Mouse (Mus musculus) Patski (cell line): ENCODE data around the gene Rabgap1l. TPM values are rescaled to one million over a fixed set of nuclear protein-coding genes. Genes with fewer than 3 reads are reported as not detected.
"Not testable (repeated sequence)": the region's sequence is repeated elsewhere in the genome, so short reads cannot be mapped to it uniquely, and the experiment has no call there.

Experiments
- ATAC-seq: fragments of 100-300 bp; one replicate; pipeline ENCODE4 v1.8.0; 2021
- CTCF ChIA-PET: fragments of 350-600 bp; sonication (Branson Sonifier 250); formaldehyde crosslinking; loops from one replicate; lab custom pipeline; 2022; ENCODE audit warnings: inconsistent platforms; lab: Charles Lee
- POLR2A ChIA-PET: fragments of 350-600 bp; sonication (Branson Sonifier 250); formaldehyde crosslinking; loops from one replicate; lab custom pipeline; 2022; ENCODE audit warnings: antibody characterized with exemption, inconsistent platforms; lab: Charles Lee
- DNase-seq: peaks from one replicate; pipeline ENCODE4 v3.0.0-alpha.2; 2011; ENCODE audit warnings: low read depth, low spot score
- H3K27me3 ChIP-seq: fragments of 371-371 bp; one replicate; pipeline ENCODE4 v1.5.1; 2021
- CTCF ChIP-seq: fragments of 100-300 bp; IDR thresholded peaks from one replicate; pipeline ENCODE4 v1.5.1; 2021
- in situ Hi-C: fragments of 300-500 bp; cut with MboI; formaldehyde crosslinking; loops from 3 replicates; pipeline ENCODE4 v1.11.1; 2018; ENCODE audit warnings: low pct_unique_long_range_greater_than_20kb, mixed read lengths
- polyA plus RNA-seq: library from polyadenylated mRNA; unstranded; gene quantifications from one replicate; pipeline ENCODE4 v1.2.3, GENCODE M21; 2021

Rabgap1l gene
- polyA plus RNA-seq, 1 experiment from 2014 or later: 37.6 TPM

DNA sequence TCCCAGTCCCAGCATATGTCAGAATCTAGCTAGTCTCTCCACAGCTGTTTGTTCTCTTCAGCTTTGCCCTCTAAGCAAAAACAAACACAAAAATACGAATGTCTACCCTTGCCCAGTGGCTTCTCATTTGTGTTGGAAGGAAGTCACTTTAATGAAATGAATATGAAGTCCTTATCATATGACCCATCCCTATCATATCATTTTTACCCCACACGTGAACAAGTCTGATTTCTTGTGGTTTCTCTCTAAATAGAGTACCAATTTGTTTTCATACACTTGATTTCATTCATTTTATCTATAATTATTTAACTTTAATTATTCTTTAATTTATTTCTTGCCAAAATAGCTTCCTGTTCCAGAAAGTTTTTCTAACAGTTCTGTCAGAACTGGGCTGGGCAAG, 341.3 kb downstream of the Rabgap1l start:
- POLR2A ChIA-PET: no interaction called here
- ATAC-seq: no peak
- DNase-seq: no peak
- in situ Hi-C loops: no loop called here
- TF ChIP-seq CTCF: no peak
- CTCF ChIA-PET: no interaction called here
- no peaks in the 10 kb centered on the region for H3K27me3 ChIP-seq

DNA sequence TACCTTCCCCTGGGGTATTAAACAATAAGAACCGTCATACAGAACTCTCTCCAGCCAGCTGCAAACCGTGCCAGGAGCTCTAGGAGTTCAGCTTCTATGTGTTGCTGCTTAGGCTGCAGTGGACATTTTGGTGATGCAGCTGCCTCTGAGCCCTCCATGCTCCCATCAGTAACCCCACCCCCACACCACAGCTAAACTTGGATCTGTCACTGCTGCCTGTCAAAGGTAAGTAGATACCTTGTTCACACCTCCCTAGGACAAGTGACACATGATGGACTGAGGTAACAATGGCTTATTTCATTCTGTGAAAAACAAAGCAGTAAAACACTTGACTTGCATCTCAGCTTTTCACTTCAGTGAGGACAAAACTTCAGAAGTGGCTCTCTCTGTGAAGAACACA, 344.3 kb downstream of the Rabgap1l start:
- ChIA-PET CTCF (no interaction called here), POLR2A (interaction anchor here (0.6 to 0.7 kb wide), 2 partner anchors 15 to 51 kb away, joined by 4 to 8 read pairs; no protein-coding TSS in a partner anchor)
- ATAC-seq (no peak), DNase-seq (no peak)
- in situ Hi-C loops: no loop called here
- no peak for TF ChIP-seq CTCF
- no peaks in the 10 kb centered on the region for H3K27me3 ChIP-seq

- TF ChIP-seq CTCF: no peak
- in situ Hi-C loops: no loop called here
- H3K27me3 ChIP-seq: no peaks in the 10 kb centered on the region
- ATAC-seq: no peak
- CTCF ChIA-PET: no interaction called here
- no peak for DNase-seq
- POLR2A ChIA-PET: no interaction called here
Observed at GRCm38 (mm10) chr1:160446823-160447222, 346.2 kb downstream of the Rabgap1l start.

GRCm38 (mm10) chr1:160443506-160443905, 349.5 kb downstream of the Rabgap1l start:
- no peak for TF ChIP-seq CTCF
- ChIA-PET CTCF (no interaction called here), POLR2A (no interaction called here)
- in situ Hi-C loops: no loop called here
- DNase-seq (no peak), ATAC-seq (no peak)
- H3K27me3 ChIP-seq: no peaks in the 10 kb centered on the region

GRCm38 (mm10) chr1:160441679-160442078, 351.3 kb downstream of the Rabgap1l start:
- in situ Hi-C loops: no loop called here
- no peak for DNase-seq
- H3K27me3 ChIP-seq: no peaks in the 10 kb centered on the region
- ChIA-PET POLR2A (no interaction called here), CTCF (interaction anchor here (1.6 kb wide), 1 partner anchor 10 kb away, joined by 3 read pairs; no protein-coding TSS in a partner anchor)
- ATAC-seq: no peak
- no peak for TF ChIP-seq CTCF

GRCm38 (mm10) chr1:160441161-160441560, 351.9 kb downstream of the Rabgap1l start:
- in situ Hi-C loops: no loop called here
- ChIA-PET POLR2A (no interaction called here), CTCF (interaction anchor here (1.6 kb wide), 1 partner anchor 9 kb away, joined by 3 read pairs; no protein-coding TSS in a partner anchor)
- no peak for DNase-seq
- no peak for ATAC-seq
- no peaks in the 10 kb centered on the region for H3K27me3 ChIP-seq
- TF ChIP-seq CTCF: no peak

- DNase-seq (no peak), ATAC-seq (no peak)
- TF ChIP-seq CTCF: no peak
- no peaks in the 10 kb centered on the region for H3K27me3 ChIP-seq
- ChIA-PET POLR2A (no interaction called here), CTCF (no interaction called here)
- in situ Hi-C loops: no loop called here
Observed at GRCm38 (mm10) chr1:160438820-160439219, 354.2 kb downstream of the Rabgap1l start.

- POLR2A ChIA-PET: no interaction called here
- CTCF ChIA-PET: no interaction called here
- H3K27me3 ChIP-seq: no peaks in the 10 kb centered on the region
- in situ Hi-C loops: loop anchor here (25.0 kb wide), 1 partner anchor 520 kb away; no protein-coding TSS in a partner anchor
- no peak for TF ChIP-seq CTCF
- no peak for ATAC-seq
- DNase-seq: no peak
Observed at GRCm38 (mm10) chr1:160417196-160417854, 375.7 kb downstream of the Rabgap1l start.

GRCm38 (mm10) chr1:160410822-160411221, 382.2 kb downstream of the Rabgap1l start:
- TF ChIP-seq CTCF: peak; percentile 47
- POLR2A ChIA-PET: no interaction called here
- CTCF ChIA-PET: no interaction called here
- no peak for DNase-seq
- no peaks in the 10 kb centered on the region for H3K27me3 ChIP-seq
- in situ Hi-C loops: loop anchor here (25.0 kb wide), 1 partner anchor 526 kb away; no protein-coding TSS in a partner anchor
- no peak for ATAC-seq

DNA sequence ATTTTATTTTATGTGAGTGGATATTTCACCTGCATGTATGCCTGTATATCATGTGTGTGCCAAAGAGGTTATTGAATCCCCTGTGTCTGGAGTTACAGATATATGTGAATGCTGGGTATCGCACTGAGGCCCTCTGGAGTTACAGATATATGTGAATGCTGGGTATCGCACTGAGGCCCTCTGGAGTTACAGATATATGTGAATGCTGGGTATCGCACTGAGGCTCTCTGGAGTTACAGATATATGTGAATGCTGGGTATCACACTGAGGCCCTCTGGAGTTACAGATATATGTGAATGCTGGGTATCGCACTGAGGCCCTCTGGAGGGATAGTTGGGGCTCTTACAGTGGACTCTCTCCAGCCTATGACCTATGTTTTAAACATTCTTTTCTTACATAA, 383.3 kb downstream of the Rabgap1l start:
- POLR2A ChIA-PET, ATAC-seq, CTCF ChIA-PET, DNase-seq, H3K27me3 ChIP-seq: not testable (repeated sequence)
- in situ Hi-C loops: loop anchor here (5.0 to 25.0 kb wide), 3 partner anchors 153 to 528 kb away; no protein-coding TSS in a partner anchor

- ChIA-PET POLR2A (no interaction called here), CTCF (interaction anchor here (2.6 kb wide), 1 partner anchor 308 kb away, joined by 8 read pairs; no protein-coding TSS in a partner anchor)
- ATAC-seq (no peak), DNase-seq (no peak)
- no peak for TF ChIP-seq CTCF
- in situ Hi-C loops: loop anchor here (5.0 to 25.0 kb wide), 3 partner anchors 153 to 528 kb away; no protein-coding TSS in a partner anchor
- H3K27me3 ChIP-seq: no peaks in the 10 kb centered on the region
Observed at GRCm38 (mm10) chr1:160409123-160409522, 383.9 kb downstream of the Rabgap1l start.
